Comparison of ENCODE assay signal across 25 mouse cellular contexts in the genomic region with DNA sequence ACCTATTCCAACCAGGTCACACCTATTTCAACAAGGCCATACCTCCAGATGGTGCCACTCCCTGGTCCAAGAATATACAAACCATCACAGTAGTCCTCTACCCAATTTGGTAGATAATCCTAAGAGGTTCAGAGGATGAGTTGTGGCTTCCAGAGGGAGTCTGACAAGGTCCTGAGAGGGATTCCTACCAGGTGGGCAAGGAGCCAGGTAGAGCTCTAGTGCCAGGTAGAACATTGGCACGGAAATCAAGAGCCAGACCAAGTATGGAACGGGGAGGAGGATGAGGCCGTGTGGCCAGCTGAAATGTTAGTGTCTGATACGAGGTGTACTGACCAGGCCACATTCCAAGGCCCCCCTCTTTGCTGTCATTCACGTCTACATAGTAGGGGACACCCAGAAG.
"Had no signal": no experiment of that assay in that cellular context is flagged by ENCODE, and none has a peak within 500 bp of the region (broad histone marks: within the 10 kb centered on the region; RNA-seq: fewer than 3 reads in every experiment).

No protein-coding gene starts in this region.

- H3K36me3 ChIP-seq: hindbrain, embryonic 10.5 days; hindbrain, embryonic 12.5 days; intestine, embryonic 15.5 days; kidney, embryonic 15.5 days; limb, embryonic 10.5 days; limb, embryonic 12.5 days; liver, embryonic 12.5 days had no signal

- DNase-seq: gastrocnemius, adult 2 months; gastrocnemius, postnatal 10 days; gastrocnemius, postnatal 25 days; heart, adult 2 months; heart, postnatal 10 days; heart, postnatal 4 days; kidney, postnatal 10 days; kidney, postnatal 4 days; liver; lung, adult 2 months had no signal

- H3K27me3 ChIP-seq: hindbrain, embryonic 12.5 days; intestine, embryonic 15.5 days; kidney, embryonic 15.5 days; limb, embryonic 12.5 days; liver, embryonic 12.5 days had no signal

- H3K4me1 ChIP-seq: hindbrain, embryonic 10.5 days; hindbrain, embryonic 12.5 days; intestine, embryonic 15.5 days; kidney, embryonic 15.5 days; limb, embryonic 10.5 days; limb, embryonic 12.5 days; liver, embryonic 12.5 days had no signal

- H3K4me3 ChIP-seq: gastrocnemius, adult 2 months; heart, adult 2 months; hindbrain, embryonic 10.5 days; hindbrain, embryonic 12.5 days; intestine, embryonic 15.5 days; kidney, embryonic 15.5 days; layer of hippocampus, adult 2 months; left cerebral cortex, adult 2 months; limb, embryonic 10.5 days; limb, embryonic 12.5 days; liver, embryonic 12.5 days had no signal

- H3K4me2 ChIP-seq: heart, embryonic 11.5 days; hindbrain, embryonic 12.5 days; hindbrain, embryonic 14.5 days; intestine, embryonic 15.5 days; kidney, embryonic 15.5 days; limb, embryonic 12.5 days; liver, embryonic 12.5 days had no signal

- ATAC-seq: hindbrain, embryonic 16.5 days; inflammation-experienced regulatory T-cells, adult 6 months; intestine, embryonic 15.5 days; intestine, postnatal 0 days; liver, embryonic 12.5 days had no signal

- H3K9ac ChIP-seq: hindbrain, embryonic 12.5 days; hindbrain, embryonic 14.5 days; intestine, embryonic 15.5 days; kidney, embryonic 15.5 days; limb, embryonic 12.5 days; liver, embryonic 12.5 days; liver, embryonic 14.5 days had no signal

- H3K9me3 ChIP-seq: hindbrain, embryonic 10.5 days; hindbrain, embryonic 12.5 days; intestine, embryonic 15.5 days; kidney, embryonic 15.5 days; limb, embryonic 10.5 days; limb, embryonic 12.5 days; liver, embryonic 12.5 days had no signal

- H3K27ac ChIP-seq: gastrocnemius, adult 2 months; heart, adult 2 months; hindbrain, embryonic 10.5 days; hindbrain, embryonic 12.5 days; hindbrain, embryonic 14.5 days; intestine, embryonic 15.5 days; kidney, embryonic 15.5 days; layer of hippocampus, adult 2 months; left cerebral cortex, adult 2 months; limb, embryonic 10.5 days; limb, embryonic 12.5 days; liver, embryonic 12.5 days; liver, embryonic 14.5 days had no signal
